Mouse (Mus musculus): ENCODE measurements around the gene Macrod1. TPM values are rescaled to one million over a fixed set of nuclear protein-coding genes. Genes with fewer than 3 reads are reported as not detected.

The Macrod1 gene
- polyA plus RNA-seq, 1 experiment from 2014 or later, result 4.8 TPM

- Histone ChIP-seq H3K27me3 (replicated peaks; ENCODE audit: control insufficient read depth, insufficient read depth, low read length) (no peaks in the 10 kb centered on the region), H3K36me3 (ENCODE audit: control insufficient read depth, insufficient read depth, low read length) (no peaks in the 10 kb centered on the region), H3K9me3 (replicated peaks; ENCODE audit: control insufficient read depth, low read length) (no peaks in the 10 kb centered on the region), H3K27ac (ENCODE audit: low read depth, low read length) (no peak overlapping the region), H3K4me1 (ENCODE audit: control insufficient read depth, insufficient read depth, low read length) (peaks cover 43% of the 10 kb centered on the region), H3K4me2 (ENCODE audit: low read length) (no peak overlapping the region), H3K4me3 (ENCODE audit: low read depth, low read length) (no peak overlapping the region), H3K9ac (ENCODE audit: low read length) (no peak overlapping the region)
- no peak for ATAC-seq
- no peak for DNase-seq (ENCODE audit: low spot score)
- 85% methylated on average over 4 of the region's 4 CpGs for WGBS
These were observed 55.1 kb downstream of the Macrod1 start for GRCm38 (mm10) chr19:7111710-7112109.

- no peaks in the 10 kb centered on the region for H3K27me3 ChIP-seq (replicated peaks; ENCODE audit: control insufficient read depth, insufficient read depth, low read length)
- H3K4me2 ChIP-seq (ENCODE audit: low read length), result no peak overlapping the region
- H3K4me3 ChIP-seq (ENCODE audit: low read depth, low read length), result no peak overlapping the region
- H3K36me3 ChIP-seq (ENCODE audit: control insufficient read depth, insufficient read depth, low read length), result no peaks in the 10 kb centered on the region
- H3K9me3 ChIP-seq (replicated peaks; ENCODE audit: control insufficient read depth, low read length), result no peaks in the 10 kb centered on the region
- WGBS, result 17% methylated on average over 3 of the region's 3 CpGs
- DNase-seq (ENCODE audit: low spot score) (no peak), ATAC-seq (no peak)
- no peak overlapping the region for H3K9ac ChIP-seq (ENCODE audit: low read length)
- no peak overlapping the region; the same call in 1 of the 2 replicates for H3K27ac ChIP-seq (ENCODE audit: low read depth, low read length)
- H3K4me1 ChIP-seq (ENCODE audit: control insufficient read depth, insufficient read depth, low read length), result peaks cover 43% of the 10 kb centered on the region
These were observed 56.0 kb downstream of the Macrod1 start for GRCm38 (mm10) chr19:7112628-7113027.

DNA sequence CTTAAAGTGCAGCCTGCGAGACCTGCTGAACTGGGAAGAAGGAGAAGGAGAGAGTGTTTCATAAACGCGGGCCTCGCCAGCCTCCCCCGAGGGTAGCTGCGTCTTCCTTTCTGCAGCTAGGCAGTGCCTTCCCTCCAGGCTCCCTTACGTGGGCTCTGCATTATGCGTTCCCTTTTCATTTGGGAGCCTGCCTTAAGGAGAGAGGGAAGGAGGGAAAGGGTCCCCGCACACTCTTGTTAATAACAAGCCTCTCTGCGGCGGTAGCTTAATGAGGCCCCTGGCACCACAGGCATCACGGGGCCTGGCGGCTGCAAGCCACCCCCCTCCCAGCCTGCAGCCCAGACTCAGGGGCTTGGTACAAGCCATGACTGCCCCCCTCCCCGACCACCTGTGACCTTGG, 57.0 kb downstream of the Macrod1 start:
- Histone ChIP-seq H3K9ac (ENCODE audit: low read length) (peak overlapping the region; percentile 29; the same call in 1 of the 2 replicates), H3K27me3 (replicated peaks; ENCODE audit: control insufficient read depth, insufficient read depth, low read length) (no peaks in the 10 kb centered on the region), H3K4me3 (ENCODE audit: low read depth, low read length) (no peak overlapping the region), H3K9me3 (replicated peaks; ENCODE audit: control insufficient read depth, low read length) (no peaks in the 10 kb centered on the region), H3K36me3 (ENCODE audit: control insufficient read depth, insufficient read depth, low read length) (no peaks in the 10 kb centered on the region), H3K27ac (ENCODE audit: low read depth, low read length) (peak overlapping the region; percentile 68), H3K4me1 (ENCODE audit: control insufficient read depth, insufficient read depth, low read length) (peaks cover 37% of the 10 kb centered on the region), H3K4me2 (ENCODE audit: low read length) (no peak overlapping the region)
- WGBS, result 8% methylated on average over 14 of the region's 14 CpGs
- peak; percentile 56 for ATAC-seq
- DNase-seq (ENCODE audit: low spot score), result peak; percentile 60

- ATAC-seq (no peak), DNase-seq (ENCODE audit: low spot score) (no peak)
- H3K9me3 ChIP-seq (replicated peaks; ENCODE audit: control insufficient read depth, low read length), result no peaks in the 10 kb centered on the region
- WGBS, result 79% methylated on average over 4 of the region's 4 CpGs
- H3K4me2 ChIP-seq (ENCODE audit: low read length), result no peak overlapping the region
- H3K9ac ChIP-seq (ENCODE audit: low read length), result no peak overlapping the region
- H3K36me3 ChIP-seq (ENCODE audit: control insufficient read depth, insufficient read depth, low read length), result no peaks in the 10 kb centered on the region
- H3K4me3 ChIP-seq (ENCODE audit: low read depth, low read length), result no peak overlapping the region
- H3K27ac ChIP-seq (ENCODE audit: low read depth, low read length), result no peak overlapping the region
- no peaks in the 10 kb centered on the region for H3K27me3 ChIP-seq (replicated peaks; ENCODE audit: control insufficient read depth, insufficient read depth, low read length)
- peaks cover 19% of the 10 kb centered on the region for H3K4me1 ChIP-seq (ENCODE audit: control insufficient read depth, insufficient read depth, low read length)
These were observed 59.6 kb downstream of the Macrod1 start for GRCm38 (mm10) chr19:7116038-7116731.

GRCm38 (mm10) chr19:7117141-7117540, 60.5 kb downstream of the Macrod1 start:
- no peaks in the 10 kb centered on the region for H3K27me3 ChIP-seq (replicated peaks; ENCODE audit: control insufficient read depth, insufficient read depth, low read length)
- WGBS, result 70% methylated on average over 4 of the region's 4 CpGs
- DNase-seq (ENCODE audit: low spot score), result no peak
- ATAC-seq, result no peak
- no peak overlapping the region for H3K9ac ChIP-seq (ENCODE audit: low read length)
- no peaks in the 10 kb centered on the region for H3K9me3 ChIP-seq (replicated peaks; ENCODE audit: control insufficient read depth, low read length)
- H3K27ac ChIP-seq (ENCODE audit: low read depth, low read length), result no peak overlapping the region
- no peaks in the 10 kb centered on the region for H3K36me3 ChIP-seq (ENCODE audit: control insufficient read depth, insufficient read depth, low read length)
- H3K4me2 ChIP-seq (ENCODE audit: low read length), result no peak overlapping the region
- peaks cover 20% of the 10 kb centered on the region for H3K4me1 ChIP-seq (ENCODE audit: control insufficient read depth, insufficient read depth, low read length)
- no peak overlapping the region for H3K4me3 ChIP-seq (ENCODE audit: low read depth, low read length)

DNA sequence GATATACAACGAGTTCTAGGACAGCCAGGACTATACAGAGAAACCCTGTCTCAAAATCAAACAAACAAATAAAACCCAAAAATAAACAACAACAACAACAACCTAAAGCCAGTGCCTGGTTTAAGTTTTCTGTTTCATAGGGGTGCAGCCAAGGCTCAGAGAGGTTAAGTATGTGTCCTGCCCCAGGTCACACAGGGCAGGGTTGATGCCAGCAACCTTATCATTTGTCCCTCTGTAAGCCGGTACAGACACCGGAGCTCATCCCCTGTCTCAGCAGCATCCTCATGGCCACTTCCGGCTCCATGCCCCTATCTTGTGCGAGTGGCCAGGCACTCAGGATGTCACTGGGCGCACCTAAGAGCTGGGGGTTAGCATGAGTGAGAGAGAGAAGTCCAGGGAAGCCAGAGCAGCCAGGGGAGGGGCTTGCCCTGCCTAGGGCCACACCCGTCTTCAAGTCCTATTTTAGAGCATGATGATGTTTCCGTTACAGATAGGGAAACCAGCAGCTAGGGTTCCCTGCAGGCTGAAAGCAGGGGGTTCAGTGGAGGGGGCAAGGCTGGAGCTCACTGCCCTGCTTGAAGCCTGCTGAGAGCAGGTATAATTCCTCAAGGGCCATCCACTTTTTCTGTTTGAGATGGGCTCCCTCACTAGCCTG, 61.2 kb downstream of the Macrod1 start:
- no peaks in the 10 kb centered on the region for H3K9me3 ChIP-seq (replicated peaks; ENCODE audit: control insufficient read depth, low read length)

DNA sequence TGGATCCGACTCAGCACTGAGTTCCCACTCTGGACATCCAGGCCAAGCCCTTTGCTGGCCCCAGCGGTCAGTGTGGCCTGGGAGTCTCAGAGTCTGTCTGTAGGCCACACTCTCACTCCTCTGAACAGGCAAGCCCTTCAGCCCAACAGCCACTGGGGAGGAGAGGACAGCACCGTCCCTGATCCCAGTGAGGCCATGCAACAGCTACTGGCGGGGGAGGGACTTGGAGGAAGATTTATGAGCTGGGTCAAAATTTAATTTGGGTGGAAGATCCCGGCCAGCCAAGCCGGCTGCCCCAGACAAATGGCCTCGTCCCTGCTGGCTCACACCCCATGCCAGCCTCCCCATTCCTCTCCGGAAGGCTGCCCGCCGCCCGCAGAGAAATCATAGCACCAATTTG, 64.6 kb downstream of the Macrod1 start:
- H3K4me1 ChIP-seq (ENCODE audit: control insufficient read depth, insufficient read depth, low read length), result peaks cover 12% of the 10 kb centered on the region
- no peaks in the 10 kb centered on the region for H3K27me3 ChIP-seq (replicated peaks; ENCODE audit: control insufficient read depth, insufficient read depth, low read length)
- H3K36me3 ChIP-seq (ENCODE audit: control insufficient read depth, insufficient read depth, low read length), result no peaks in the 10 kb centered on the region
- H3K9me3 ChIP-seq (replicated peaks; ENCODE audit: control insufficient read depth, low read length), result no peaks in the 10 kb centered on the region
- no peak overlapping the region for H3K4me3 ChIP-seq (ENCODE audit: low read depth, low read length)
- no peak for ATAC-seq
- no peak overlapping the region for H3K27ac ChIP-seq (ENCODE audit: low read depth, low read length)
- no peak overlapping the region for H3K9ac ChIP-seq (ENCODE audit: low read length)
- WGBS, result 83% methylated on average over 11 of the region's 11 CpGs
- no peak for DNase-seq (ENCODE audit: low spot score)
- H3K4me2 ChIP-seq (ENCODE audit: low read length), result no peak overlapping the region

More for the DNA sequence above, 61.2 kb downstream of the Macrod1 start:
- H3K27ac ChIP-seq (ENCODE audit: low read depth, low read length), result no peak overlapping the region
- no peaks in the 10 kb centered on the region for H3K36me3 ChIP-seq (ENCODE audit: control insufficient read depth, insufficient read depth, low read length)
- no peak overlapping the region for H3K9ac ChIP-seq (ENCODE audit: low read length)
- 80% methylated on average over 8 of the region's 8 CpGs for WGBS
- no peak overlapping the region for H3K4me2 ChIP-seq (ENCODE audit: low read length)
- H3K4me3 ChIP-seq (ENCODE audit: low read depth, low read length), result no peak overlapping the region
- no peaks in the 10 kb centered on the region for H3K27me3 ChIP-seq (replicated peaks; ENCODE audit: control insufficient read depth, insufficient read depth, low read length)
- no peak for ATAC-seq
- no peak for DNase-seq (ENCODE audit: low spot score)
- H3K4me1 ChIP-seq (ENCODE audit: control insufficient read depth, insufficient read depth, low read length), result peaks cover 25% of the 10 kb centered on the region

DNA sequence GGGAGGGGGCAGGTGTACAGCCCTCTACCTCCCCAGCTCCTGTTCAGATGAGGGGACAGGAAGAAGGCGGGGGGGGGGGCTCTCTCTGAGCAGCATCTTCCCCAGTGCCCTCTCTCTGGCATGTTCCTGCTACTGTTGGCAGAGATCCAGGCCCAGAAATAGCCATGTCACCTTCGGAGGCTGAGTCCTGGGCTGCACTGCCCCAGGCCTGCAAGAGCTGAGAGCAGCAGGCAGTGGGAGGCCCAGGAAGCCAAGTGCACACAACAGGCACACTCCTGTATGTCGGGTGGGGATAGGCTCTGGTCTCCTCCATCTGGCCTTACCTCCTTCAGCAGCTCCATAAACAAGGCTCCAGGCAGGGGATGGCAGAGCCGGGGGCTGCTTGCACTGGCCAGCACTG, 65.7 kb downstream of the Macrod1 start:
- peak overlapping the region; percentile 79 for H3K27ac ChIP-seq (ENCODE audit: low read depth, low read length)
- no peak overlapping the region for H3K4me2 ChIP-seq (ENCODE audit: low read length)
- no peaks in the 10 kb centered on the region for H3K27me3 ChIP-seq (replicated peaks; ENCODE audit: control insufficient read depth, insufficient read depth, low read length)
- no peaks in the 10 kb centered on the region for H3K9me3 ChIP-seq (replicated peaks; ENCODE audit: control insufficient read depth, low read length)
- ATAC-seq (peak; percentile 71), DNase-seq (ENCODE audit: low spot score) (no peak)
- H3K36me3 ChIP-seq (ENCODE audit: control insufficient read depth, insufficient read depth, low read length), result no peaks in the 10 kb centered on the region
- no peak overlapping the region for H3K4me3 ChIP-seq (ENCODE audit: low read depth, low read length)
- peaks cover 12% of the 10 kb centered on the region for H3K4me1 ChIP-seq (ENCODE audit: control insufficient read depth, insufficient read depth, low read length)
- 39% methylated on average over 4 of the region's 4 CpGs for WGBS
- no peak overlapping the region for H3K9ac ChIP-seq (ENCODE audit: low read length)

DNA sequence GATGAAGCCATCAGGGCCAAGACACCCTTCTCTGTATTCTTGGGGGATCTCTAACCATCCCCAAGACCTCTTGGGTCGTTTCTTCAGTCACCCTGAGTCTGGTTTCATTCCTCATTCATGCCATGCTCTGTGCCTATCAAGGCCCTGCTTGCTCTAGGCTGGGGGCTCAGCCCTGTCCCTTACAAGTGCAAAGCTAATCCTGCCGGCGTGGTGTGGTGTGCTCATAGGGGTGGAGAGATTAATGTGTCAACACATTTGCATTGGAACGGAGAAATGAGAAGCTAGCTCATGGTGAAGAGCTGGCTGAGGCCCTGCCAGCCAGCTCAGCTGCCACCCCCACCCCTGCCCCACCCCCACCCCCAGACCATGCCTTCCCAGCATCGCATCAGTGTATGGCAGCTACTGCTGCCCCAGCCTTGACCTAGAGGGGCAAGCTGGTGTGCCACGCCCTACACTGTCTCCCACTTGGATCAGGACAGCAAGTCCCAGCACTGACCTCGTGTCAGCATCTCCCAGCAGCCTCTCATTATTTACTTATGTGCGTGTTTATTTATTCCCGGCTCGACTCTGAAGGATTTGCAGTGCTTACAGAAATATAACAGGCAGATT, 66.2 kb downstream of the Macrod1 start:
- Histone ChIP-seq H3K4me3 (ENCODE audit: low read depth, low read length) (no peak overlapping the region), H3K4me1 (ENCODE audit: control insufficient read depth, insufficient read depth, low read length) (peaks cover 12% of the 10 kb centered on the region), H3K27me3 (replicated peaks; ENCODE audit: control insufficient read depth, insufficient read depth, low read length) (no peaks in the 10 kb centered on the region), H3K9me3 (replicated peaks; ENCODE audit: control insufficient read depth, low read length) (no peaks in the 10 kb centered on the region), H3K36me3 (ENCODE audit: control insufficient read depth, insufficient read depth, low read length) (no peaks in the 10 kb centered on the region), H3K4me2 (ENCODE audit: low read length) (no peak overlapping the region), H3K9ac (ENCODE audit: low read length) (0 out of 2 replicates have a peak overlapping the region, but pooled peaks have one; percentile 13), H3K27ac (ENCODE audit: low read depth, low read length) (peak overlapping the region; percentile 79)
- WGBS, result 40% methylated on average over 10 of the region's 10 CpGs
- ATAC-seq (peak; percentile 48), DNase-seq (ENCODE audit: low spot score) (no peak)

Data from forebrain, embryonic 14.5 days (tissue).